Mouse (Mus musculus) MEL (cell line): ENCODE measurements around the gene Iqck. TPM values are rescaled to one million over a fixed set of nuclear protein-coding genes. Genes with fewer than 3 reads are reported as not detected.

Experiments
- DNase-seq: peaks from one replicate; pipeline ENCODE4 v3.0.0; 2011; ENCODE audit warnings: low read depth, low spot score
- H3K27ac ChIP-seq: 2 replicates; pipeline ENCODE4 v1.5.1; 2012; ENCODE audit warnings: low read depth, mild to moderate bottlenecking, control low read depth, low read length, moderate library complexity; ENCODE audit not compliant: control insufficient read depth
- H3K27me3 ChIP-seq, 2 experiments: fragments of 150-350 bp in 1 of 2; sonication (generic) in 1 of 2; 2 replicates each; pipeline ENCODE4 v1.6.1; 2012; ENCODE audit warnings: low read length in 2 of 2, mild to moderate bottlenecking in 2 of 2, improper control_type of control experiment in 1 of 2, moderate library complexity in 1 of 2; ENCODE audit not compliant: insufficient read depth in 2 of 2, control insufficient read depth in 1 of 2
- H3K36me3 ChIP-seq, 2 experiments: 2 replicates each; pipeline ENCODE4 v1.6.1; 2012 to 2014; ENCODE audit warnings: low read length in 2 of 2, improper control_type of control experiment in 1 of 2, inconsistent platforms in 1 of 2, mild to moderate bottlenecking in 1 of 2; ENCODE audit not compliant: insufficient read depth in 2 of 2, control insufficient read depth in 1 of 2
- H3K4me1 ChIP-seq, 2 experiments: fragments of 150-350 bp in 1 of 2; sonication (generic) in 1 of 2; 2 replicates each; pipeline ENCODE4 v1.6.1; 2012; ENCODE audit warnings: low read length in 2 of 2, improper control_type of control experiment in 1 of 2, mild to moderate bottlenecking in 1 of 2; ENCODE audit not compliant: insufficient read depth in 2 of 2, control insufficient read depth in 1 of 2
- H3K4me3 ChIP-seq, 2 experiments: fragments of 150-350 bp in 1 of 2; sonication (generic) in 1 of 2; 2 replicates each; pipeline ENCODE4 v1.5.1; 2012; ENCODE audit warnings: low read depth in 2 of 2, low read length in 2 of 2, mild to moderate bottlenecking in 2 of 2, moderate library complexity in 2 of 2, control low read depth in 1 of 2, improper control_type of control experiment in 1 of 2; ENCODE audit not compliant: control insufficient read depth in 1 of 2, insufficient read depth in 1 of 2
- H3K79me2 ChIP-seq: 2 replicates; pipeline ENCODE4 v1.6.1; 2012; ENCODE audit warnings: mild to moderate bottlenecking, low read length, moderate library complexity; ENCODE audit not compliant: control insufficient read depth, poor library complexity, insufficient read depth
- H3K9ac ChIP-seq: 2 replicates; pipeline ENCODE4 v1.6.1; 2012; ENCODE audit warnings: low read depth, mild to moderate bottlenecking, control low read depth, low read length, moderate library complexity; ENCODE audit not compliant: control insufficient read depth, poor library complexity, severe bottlenecking
- H3K9me3 ChIP-seq: fragments of 150-350 bp; sonication (generic); replicated peaks from 2 replicates; pipeline ENCODE4 v1.6.1; 2012; ENCODE audit warnings: mild to moderate bottlenecking, low read length, improper control_type of control experiment, moderate library complexity; ENCODE audit not compliant: insufficient read depth
- BHLHE40 ChIP-seq: IDR thresholded peaks from 2 replicates; pipeline ENCODE4 v1.6.1; 2012; ENCODE audit warnings: low read depth, mild to moderate bottlenecking, inconsistent platforms, low read length, improper control_type of control experiment, borderline replicate concordance
- CHD2 ChIP-seq: IDR thresholded peaks from 2 replicates; pipeline ENCODE4 v1.6.1; 2011; ENCODE audit warnings: low read length, improper control_type of control experiment
- CTCF ChIP-seq, 3 experiments: IDR thresholded peaks in 2 of 3; conservative IDR thresholded peaks in 1 of 3; 2 replicates each; pipeline ENCODE4 v1.5.1; 2011 to 2012; ENCODE audit warnings: low read length in 3 of 3, low read depth in 2 of 3, mild to moderate bottlenecking in 2 of 3, improper control_type of control experiment in 1 of 3, inconsistent platforms in 1 of 3, mixed read lengths in 1 of 3, moderate library complexity in 1 of 3; ENCODE audit not compliant: control insufficient read depth in 1 of 3, insufficient read depth in 1 of 3, poor library complexity in 1 of 3, severe bottlenecking in 1 of 3
- EP300 ChIP-seq, 2 experiments: IDR thresholded peaks; 2 replicates each; pipeline ENCODE4 v1.6.1; 2011; ENCODE audit warnings: improper control_type of control experiment in 2 of 2, low read length in 2 of 2, low read depth in 1 of 2, mild to moderate bottlenecking in 1 of 2
- ETS1 ChIP-seq: IDR thresholded peaks from 2 replicates; pipeline ENCODE4 v1.6.1; 2012; ENCODE audit warnings: low read depth, mild to moderate bottlenecking, inconsistent platforms, low read length, improper control_type of control experiment, moderate library complexity
- GATA1 ChIP-seq: IDR thresholded peaks from 2 replicates; pipeline ENCODE4 v1.6.1; 2011; ENCODE audit warnings: low read depth, low read length, improper control_type of control experiment
- HCFC1 ChIP-seq: IDR thresholded peaks from 2 replicates; pipeline ENCODE4 v1.6.1; 2012; ENCODE audit warnings: low read depth, mild to moderate bottlenecking, inconsistent platforms, low read length, improper control_type of control experiment, moderate library complexity
- KAT2A ChIP-seq: conservative IDR thresholded peaks from 2 replicates; pipeline ENCODE4 v1.6.1; 2012; ENCODE audit warnings: low read depth, low read length, improper control_type of control experiment, inconsistent platforms
- MAFK ChIP-seq: IDR thresholded peaks from 2 replicates; pipeline ENCODE4 v1.6.1; 2011; ENCODE audit warnings: low read depth, mild to moderate bottlenecking, low read length, improper control_type of control experiment, borderline replicate concordance
- MAX ChIP-seq: IDR thresholded peaks from 2 replicates; pipeline ENCODE4 v1.6.1; 2011; ENCODE audit warnings: low read length, improper control_type of control experiment
- MXI1 ChIP-seq: IDR thresholded peaks from 2 replicates; pipeline ENCODE4 v1.6.1; 2011; ENCODE audit warnings: mild to moderate bottlenecking, low read depth, low read length, improper control_type of control experiment
- NELFE ChIP-seq: IDR thresholded peaks from 2 replicates; pipeline ENCODE4 v1.6.1; 2011; ENCODE audit warnings: low read depth, low read length, improper control_type of control experiment
- NRF1 ChIP-seq: IDR thresholded peaks from 2 replicates; pipeline ENCODE4 v1.6.1; 2014; ENCODE audit warnings: low read depth, mild to moderate bottlenecking, inconsistent platforms, low read length, improper control_type of control experiment, moderate library complexity; ENCODE audit not compliant: poor library complexity, insufficient read depth, severe bottlenecking
- RAD21 ChIP-seq: IDR thresholded peaks from 2 replicates; pipeline ENCODE4 v1.6.1; 2011; ENCODE audit warnings: mild to moderate bottlenecking, low read depth, low read length, improper control_type of control experiment
- SIN3A ChIP-seq: IDR thresholded peaks from 2 replicates; pipeline ENCODE4 v1.6.1; 2012; ENCODE audit warnings: low read length, improper control_type of control experiment, inconsistent platforms
- SMC3 ChIP-seq: IDR thresholded peaks from 2 replicates; pipeline ENCODE4 v1.6.1; 2011; ENCODE audit warnings: low read depth, low read length, improper control_type of control experiment
- TCF12 ChIP-seq: IDR thresholded peaks from 2 replicates; pipeline ENCODE4 v1.6.1; 2014; ENCODE audit warnings: low read depth, mild to moderate bottlenecking, inconsistent platforms, low read length, improper control_type of control experiment, moderate library complexity
- ZC3H11A ChIP-seq: IDR thresholded peaks from 2 replicates; pipeline ENCODE4 v1.6.1; 2012; ENCODE audit warnings: low read depth, mild to moderate bottlenecking, inconsistent platforms, low read length, improper control_type of control experiment
- polyA plus RNA-seq, 2 experiments: library from polyadenylated mRNA; stranded (reverse) in 1 of 2; unstranded in 1 of 2; fragments of >175 nt in 1 of 2; fragments of >200 nt in 1 of 2; gene quantifications; 2 replicates each; pipeline versions ENCODE4 v1.2.1 to v1.2.4; 2012; ENCODE audit warnings: low replicate concordance in 2 of 2, low read depth in 1 of 2; ENCODE audit not compliant: insufficient read length in 2 of 2, insufficient read depth in 1 of 2, missing spikeins in 1 of 2
- total RNA-seq: library from RNA; depleted of rRNA; stranded (reverse); fragments of 300-350 nt; gene quantifications from 2 replicates; pipeline ENCODE4 v1.2.3, GENCODE M21; 2012; rRNA removed

Gene Iqck
- total and polyA plus RNA-seq, 3 experiments, result 0.39 to 0.40 TPM; not detected in 1

- TF ChIP-seq BHLHE40, result no peak
Measured at GRCm38 (mm10) chr7:119015736-119016135, 160.2 kb downstream of the Iqck start (continued).

- Histone ChIP-seq H3K4me3 (no peak overlapping the region), H3K27me3 (no peaks in the 10 kb centered on the region), H3K9me3 (no peaks in the 10 kb centered on the region), H3K9ac (no peak overlapping the region), H3K36me3 (peaks cover 0 to 3% of the 10 kb centered on the region in 2 experiments; a peak in 2 of 4 replicates), H3K4me1 (peaks cover 6 to 7% of the 10 kb centered on the region in 2 experiments; a peak in 3 of 4 replicates), H3K79me2 (peaks cover 11% of the 10 kb centered on the region; the same call in 1 of the 2 replicates), H3K27ac (no peak overlapping the region)
- peak; percentile 74 for DNase-seq
- TF ChIP-seq ZC3H11A (peak; percentile 23; the same call in 1 of the 2 replicates), SMC3 (peak; percentile 61), MXI1 (no peak), NELFE (no peak), CTCF (IDR thresholded peaks at IDR 0.05 in 2 of 3, conservative IDR thresholded peaks at IDR 0.05 in 1 of 3; ENCODE audit: control insufficient read depth in 1 of 3, insufficient read depth in 1 of 3, low read depth in 2 of 3, low read length in 3 of 3, poor library complexity in 1 of 3, severe bottlenecking in 1 of 3) (peak; percentile 51 to 68 (median 57)), TCF12 (no peak), HCFC1 (no peak), GATA1 (no peak), EP300 (IDR thresholded peaks at IDR 0.05; ENCODE audit: low read depth in 1 of 2, low read length in 2 of 2) (no peak), NRF1 (no peak), RAD21 (peak; percentile 37), ETS1 (peak; percentile 87), CHD2 (no peak), KAT2A (no peak), MAFK (no peak), SIN3A (0 out of 2 replicates have a peak, but pooled peaks have one; percentile 24), MAX (no peak)
Measured at GRCm38 (mm10) chr7:119019537-119019936, 164.0 kb downstream of the Iqck start.

Other genes starting within 250 kb of the Iqck start
- gene Gde1, start 150.0 kb upstream of the Iqck start, total RNA-seq, result 38.1 and 38.6 TPM in 2 replicates
- 10 to 100 TPM in 1 of 2 experiments, not detected in 1; 39.8 TPM for gene Gde1, start 150.0 kb upstream of the Iqck start, polyA plus RNA-seq
- 8.9 and 10.4 TPM in 2 replicates for gene Ccp110, start 143.2 kb upstream of the Iqck start, total RNA-seq
- 10 to 100 TPM in 1 of 2 experiments, not detected in 1; 12.3 TPM for gene Ccp110, start 143.2 kb upstream of the Iqck start, polyA plus RNA-seq
- 32.7 and 37.6 TPM in 2 replicates for gene Vps35l, start 115.5 kb upstream of the Iqck start, total RNA-seq
- gene Vps35l, start 115.5 kb upstream of the Iqck start, polyA plus RNA-seq, result 10 to 100 TPM in 1 of 2 experiments, not detected in 1; 87.4 TPM
- 40.3 and 46.8 TPM in 2 replicates for gene Knop1, start 502 bp downstream of the Iqck start, total RNA-seq
- gene Knop1, start 502 bp downstream of the Iqck start, polyA plus RNA-seq, result 10 to 100 TPM in 1 of 2 experiments, not detected in 1; 66.9 TPM
- gene Gprc5b, start 139.5 kb downstream of the Iqck start, total RNA-seq, result not detected in 2 replicates
- gene Gprc5b, start 139.5 kb downstream of the Iqck start, polyA plus RNA-seq, result not detected